Mouse (Mus musculus): ENCODE data around the gene Nktr. TPM values are rescaled to one million over a fixed set of nuclear protein-coding genes. Genes with fewer than 3 reads are reported as not detected.

The Nktr gene
- total RNA-seq, 2 experiments from 2014 or later: 30.0 to 30.1 TPM

DNA sequence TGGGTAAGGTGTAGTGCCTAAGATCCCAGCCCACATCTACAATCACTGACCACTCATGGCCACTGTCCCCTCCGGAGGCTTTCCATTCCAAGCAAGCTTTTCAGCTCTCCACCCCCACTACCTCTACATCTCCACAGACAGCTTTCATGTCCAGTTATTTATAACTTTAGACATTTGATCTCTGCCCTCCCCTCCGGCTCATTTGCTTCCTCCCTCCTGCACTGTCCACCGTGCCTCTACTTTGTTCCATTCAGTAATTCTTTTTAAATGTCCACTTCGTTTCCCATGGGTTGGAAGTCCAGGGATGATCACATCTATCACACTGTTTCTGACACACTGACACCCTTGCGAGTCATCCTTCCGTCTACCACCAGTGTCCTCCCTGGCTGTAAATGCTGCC is 11.2 kb upstream of the Nktr start:
- no peak for DNase-seq

DNA sequence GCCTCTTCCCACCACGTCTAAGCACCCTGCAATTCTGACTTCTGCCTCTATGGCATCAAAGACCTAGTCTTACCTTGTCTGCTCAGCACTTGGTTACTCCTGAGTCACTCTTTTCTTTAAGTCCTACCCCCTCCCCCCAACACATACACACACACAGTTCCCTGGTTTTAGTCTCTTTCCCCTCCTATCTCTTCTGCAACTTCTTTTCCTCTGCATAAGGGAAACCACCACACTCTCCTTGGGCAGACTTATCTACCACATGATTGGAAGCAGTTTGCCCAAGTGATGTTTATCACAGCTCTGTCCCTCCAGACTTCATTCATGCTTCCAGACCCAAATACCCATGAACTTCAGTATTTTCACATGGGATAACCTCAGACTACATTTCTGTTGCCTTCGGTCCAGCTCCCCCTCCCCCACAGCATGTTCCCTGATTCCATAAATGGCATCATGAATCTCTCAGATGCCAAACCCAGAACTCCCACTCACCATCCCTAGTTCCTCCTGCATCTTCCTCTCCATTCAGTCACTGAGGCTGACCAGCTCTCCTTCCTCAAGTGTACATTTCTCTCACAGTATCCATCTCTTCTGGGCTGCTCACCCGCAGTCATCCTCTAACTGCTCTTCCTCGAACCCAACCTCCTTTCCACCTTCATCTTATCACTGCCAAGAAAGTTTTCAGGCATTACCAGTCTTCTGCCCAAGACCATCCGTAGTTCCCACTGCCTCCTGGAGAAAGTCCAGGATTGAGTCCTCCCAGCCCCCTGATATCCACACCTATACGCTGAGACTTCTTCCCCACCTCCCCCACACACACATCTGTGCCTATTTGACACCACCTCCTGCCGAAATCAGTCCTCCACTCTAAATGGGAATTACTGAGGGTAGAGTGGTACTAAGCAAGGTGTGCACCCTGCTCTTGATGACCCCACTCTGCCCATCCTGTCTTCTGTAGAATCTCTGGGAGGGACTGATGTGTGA is 10.2 kb upstream of the Nktr start:
- DNase-seq: no peak

DNA sequence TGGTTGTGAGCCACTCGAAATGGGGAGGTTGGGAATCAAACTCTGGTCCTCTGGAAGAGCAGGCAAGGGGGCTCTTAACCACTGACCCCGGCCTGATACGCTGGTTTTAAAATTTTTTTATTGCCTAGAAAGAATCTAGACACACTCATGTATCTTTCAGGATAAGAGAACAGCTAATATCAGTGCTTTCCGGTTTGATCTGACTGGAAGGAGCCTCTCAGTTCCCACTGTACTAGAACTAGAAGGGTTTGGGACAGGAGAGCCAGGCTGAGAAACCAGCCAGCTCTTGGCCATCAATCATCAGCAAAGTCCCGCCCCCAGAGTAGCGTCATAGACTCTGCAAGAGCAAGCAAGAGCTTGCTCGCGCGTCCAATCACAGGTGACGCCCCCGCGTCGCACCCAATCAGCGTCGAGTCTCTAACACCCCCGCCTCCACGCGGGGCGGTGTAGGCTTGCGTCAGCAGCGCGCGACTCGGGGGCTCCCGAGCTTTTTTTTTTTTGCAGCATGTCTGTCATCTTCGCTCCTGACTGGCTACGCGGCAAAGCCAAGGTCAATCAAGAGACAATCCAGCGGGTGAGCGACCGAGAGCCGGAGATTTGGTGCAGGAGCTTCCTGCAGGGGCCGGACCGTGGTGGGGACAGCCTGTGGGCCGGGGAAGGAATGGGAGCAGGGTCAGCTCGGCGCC is 8.9 kb upstream of the Nktr start, which contains the start of gene Ss18l2:
Ss18l2 (plus strand) TSS at position 432 of the 686 bp plus-strand sequence.
- DNase-seq: peak; percentile 98

DNA sequence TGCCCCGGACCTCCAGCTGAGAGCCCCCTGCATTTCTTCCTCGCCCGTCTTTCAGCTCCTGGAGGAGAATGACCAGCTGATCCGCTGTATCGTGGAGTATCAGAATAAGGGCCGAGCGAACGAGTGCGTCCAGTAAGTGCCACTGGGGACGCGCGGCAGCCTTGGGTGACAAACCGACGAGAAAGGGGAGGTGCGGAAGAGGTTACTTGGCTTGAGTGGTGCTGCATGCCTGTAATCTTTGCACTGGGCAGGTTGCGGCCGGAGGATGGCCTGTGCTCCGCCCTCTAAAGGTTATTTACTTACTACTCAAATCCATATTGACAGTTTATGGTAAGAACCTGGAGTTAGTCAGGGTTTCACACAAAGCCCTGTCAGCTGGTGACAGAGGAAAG is 8.4 kb upstream of the Nktr start:
- DNase-seq: no peak

DNA sequence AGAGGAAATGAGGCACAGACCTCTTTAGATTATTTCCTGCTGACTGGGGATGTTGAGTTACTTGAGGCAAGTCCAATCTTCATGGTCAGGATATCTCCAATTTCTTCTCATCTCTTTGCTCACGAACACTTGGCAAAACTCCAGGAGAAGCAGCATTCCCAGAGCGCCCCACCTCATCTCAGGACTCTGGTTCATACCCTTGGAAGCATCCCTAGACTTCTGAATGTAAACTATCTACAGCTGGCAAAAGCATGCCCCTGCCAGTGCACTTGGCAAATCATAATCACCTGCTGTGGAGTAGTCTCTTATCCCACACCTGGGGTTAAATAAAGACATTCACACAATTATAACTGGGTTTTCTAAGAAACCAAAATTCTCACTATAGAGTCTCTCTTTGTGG is 1.9 kb upstream of the Nktr start:
- no peak for DNase-seq

DNA sequence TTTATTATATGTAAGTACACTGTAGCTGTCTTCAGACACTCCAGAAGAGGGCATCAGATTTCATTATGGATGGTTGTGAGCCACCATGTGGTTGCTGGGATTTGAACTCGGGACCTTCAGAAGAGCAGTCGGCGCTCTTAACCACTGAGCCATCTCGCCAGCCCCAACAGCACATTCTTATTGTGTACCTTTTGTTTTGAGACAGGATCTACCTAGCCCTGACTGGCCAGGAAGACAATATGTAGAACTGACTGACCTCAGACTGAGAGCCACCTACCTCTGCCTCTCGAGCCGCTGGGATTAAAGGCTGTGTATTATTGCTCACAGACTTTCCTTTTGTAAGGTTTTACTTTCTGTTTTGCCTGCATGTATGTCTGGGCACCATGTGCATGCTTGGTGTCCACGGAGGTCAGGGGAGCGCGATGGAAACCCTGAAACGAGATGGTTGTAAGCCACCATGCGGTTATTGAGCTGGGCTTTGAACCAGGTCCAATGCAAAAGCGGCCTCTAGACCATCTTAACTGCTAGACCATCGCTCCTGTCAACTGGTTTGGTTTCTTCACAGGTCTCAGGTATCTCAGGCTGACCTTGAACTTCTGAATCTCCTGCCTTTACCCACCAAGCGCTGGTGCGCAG is 781 bp upstream of the Nktr start:
- peak; percentile 22 for DNase-seq

DNA sequence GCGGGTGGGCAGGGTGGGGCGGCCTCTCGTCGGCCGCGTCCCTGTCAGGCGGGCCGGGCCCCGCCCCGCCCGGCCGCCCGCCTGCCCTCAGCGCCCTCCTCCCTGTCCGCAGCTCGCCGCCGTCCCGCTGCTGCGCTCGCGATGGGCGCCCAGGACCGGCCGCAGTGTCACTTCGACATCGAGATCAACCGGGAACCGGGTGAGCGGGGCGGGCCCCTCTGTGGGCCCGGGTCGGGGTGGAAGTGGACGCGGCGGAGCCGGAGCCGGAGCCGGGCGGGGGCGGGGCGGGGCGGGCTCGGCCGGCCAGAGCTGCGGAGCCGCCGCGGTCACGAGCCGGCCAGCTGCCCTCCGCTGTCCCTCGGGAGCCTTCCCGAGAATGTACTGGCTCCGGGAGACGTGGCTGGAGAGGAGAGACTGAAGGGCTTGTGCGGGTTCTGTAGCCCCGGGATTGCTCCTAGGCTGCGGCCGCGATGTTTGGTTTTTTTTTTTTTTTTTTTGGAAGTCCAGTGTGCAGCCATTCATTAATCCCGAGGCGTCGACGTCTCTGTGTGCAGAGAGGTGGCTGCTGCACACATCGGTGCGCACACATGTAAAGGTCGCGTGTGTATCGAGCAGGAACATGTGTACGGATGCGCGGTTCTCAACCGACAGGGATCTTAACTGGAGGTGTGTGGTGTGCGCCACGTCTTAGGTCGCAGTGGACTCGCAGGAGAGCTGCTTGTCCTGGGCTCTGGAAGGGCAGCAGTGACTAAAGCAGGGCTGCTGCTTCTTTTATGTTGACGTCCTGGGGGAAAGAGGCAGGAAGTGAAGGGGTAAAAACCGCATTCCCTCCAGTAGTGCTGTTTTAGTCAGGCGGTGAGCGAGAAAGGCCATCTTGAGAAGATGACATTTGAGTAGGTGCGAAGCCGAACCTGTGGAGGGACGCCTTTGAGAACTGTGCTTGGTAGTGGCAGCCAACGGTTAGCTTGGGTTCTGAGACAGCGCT is 670 bp downstream of the Nktr start:
- no peak for DNase-seq

DNA sequence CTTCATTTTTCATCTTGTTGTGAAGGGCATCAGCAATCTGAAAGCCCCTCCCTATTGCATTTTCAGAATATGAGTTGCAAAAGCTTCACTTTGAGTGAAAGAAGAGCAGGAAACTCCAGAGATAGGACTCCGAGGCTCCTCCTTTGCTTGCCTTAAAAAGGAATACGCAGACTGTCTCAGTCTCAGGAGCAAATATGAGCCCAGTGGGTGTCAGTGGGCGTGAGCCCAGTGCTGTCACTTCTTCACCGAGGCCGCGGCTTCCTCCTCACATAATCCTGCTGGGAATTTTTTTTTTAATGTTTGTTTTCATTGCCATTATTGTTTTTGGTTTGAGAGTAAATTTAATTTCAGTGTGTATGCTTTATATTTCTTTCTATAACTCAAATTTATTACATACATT is 21.5 kb downstream of the Nktr start:
- DNase-seq: no peak

DNA sequence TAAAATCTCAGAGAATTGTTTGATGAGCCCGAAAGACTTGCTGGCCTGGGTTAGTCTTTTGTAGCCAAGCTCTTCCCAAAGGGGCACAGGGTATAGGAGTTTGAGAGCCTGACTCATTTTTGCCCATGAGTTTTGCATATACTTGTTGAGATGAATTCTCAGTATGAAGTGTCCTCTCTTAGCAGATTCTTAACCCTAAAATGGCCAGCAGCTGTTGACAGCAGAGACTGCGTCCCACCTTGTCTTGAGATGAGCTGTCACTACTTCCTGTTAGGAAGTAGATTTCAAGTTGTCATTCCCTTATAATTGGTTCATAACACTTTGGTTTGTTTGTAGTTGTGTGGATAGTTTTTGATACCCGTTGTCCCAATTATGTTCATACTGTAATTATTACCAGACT is 22.2 kb downstream of the Nktr start:
- DNase-seq: no peak

DNA sequence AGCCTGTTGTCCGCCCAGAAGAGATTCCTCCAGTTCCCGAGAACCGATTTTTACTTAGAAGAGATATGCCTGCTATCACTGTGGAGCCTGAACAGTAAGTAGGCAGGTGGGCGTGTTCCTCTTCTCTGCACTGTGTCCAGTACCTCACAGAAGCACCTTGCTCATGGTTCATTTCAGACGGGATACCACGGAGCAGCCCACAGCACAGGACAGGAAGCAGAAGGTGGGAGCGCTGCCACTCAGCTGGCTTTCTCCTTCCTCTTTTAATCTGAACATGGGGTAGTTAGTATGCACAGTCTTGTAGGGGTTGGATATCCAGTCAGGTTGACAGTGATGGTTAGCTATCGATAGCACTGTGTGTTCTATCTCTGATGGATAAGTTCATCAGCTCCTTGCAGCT is 25.1 kb downstream of the Nktr start:
- no peak for DNase-seq

DNA sequence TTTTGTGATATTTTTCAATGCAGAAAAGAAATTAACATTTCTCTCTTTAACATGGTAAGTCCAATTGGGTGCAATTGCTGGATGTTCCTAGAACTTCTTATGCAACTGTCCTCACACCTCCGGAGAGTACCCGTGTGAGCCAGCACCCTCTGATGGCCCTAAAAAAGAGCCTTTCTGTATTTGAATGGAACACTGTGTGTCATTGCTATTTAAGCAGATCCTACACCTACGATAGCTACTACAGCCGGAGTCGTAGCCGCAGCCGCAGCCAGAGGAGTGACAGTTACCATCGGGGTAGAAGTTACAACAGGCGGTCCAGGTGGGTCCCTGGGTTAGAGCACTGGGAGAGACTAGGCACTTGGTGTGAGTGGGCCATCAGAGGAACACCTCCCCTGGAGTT is 33.8 kb downstream of the Nktr start:
- no peak for DNase-seq

DNA sequence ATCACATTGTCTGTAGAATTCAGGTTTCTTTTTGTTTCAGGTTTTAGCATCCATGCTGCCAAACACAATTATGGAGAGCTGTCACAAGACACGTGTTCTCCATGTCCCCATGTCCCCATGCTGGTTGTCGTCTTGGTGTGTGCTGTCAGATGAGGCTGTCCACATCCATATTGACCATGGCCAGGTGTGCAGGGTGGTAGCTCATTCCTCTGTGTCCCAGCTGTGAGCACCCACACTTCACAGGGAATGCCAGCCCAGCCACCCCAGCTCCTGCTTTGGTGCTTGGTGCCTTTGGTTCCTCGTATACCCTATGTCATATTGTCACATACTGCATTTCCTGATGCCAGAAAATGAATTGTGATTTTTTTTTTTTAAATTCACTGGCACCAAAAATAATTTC is 35.7 kb downstream of the Nktr start:
- DNase-seq: no peak

DNA sequence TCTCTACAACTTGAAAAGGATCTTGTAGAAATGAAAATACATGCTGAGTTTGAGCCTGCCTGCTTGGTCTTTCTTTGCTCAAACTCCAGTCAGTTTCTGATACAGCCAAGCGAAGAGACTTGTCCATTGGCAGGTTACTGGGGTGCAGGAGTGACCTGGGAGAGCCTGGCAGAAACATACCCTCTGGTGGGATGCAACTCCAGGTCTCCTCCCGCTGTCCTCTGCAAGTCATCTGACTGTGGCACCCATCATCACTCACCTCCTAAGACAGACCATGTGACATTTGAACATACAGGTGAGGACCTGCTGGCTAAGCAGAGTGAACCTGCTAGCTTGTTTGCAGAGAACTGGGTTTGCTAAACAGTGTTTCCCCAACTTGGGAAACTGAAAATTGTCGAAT is 37.8 kb downstream of the Nktr start:
- DNase-seq: no peak

DNA sequence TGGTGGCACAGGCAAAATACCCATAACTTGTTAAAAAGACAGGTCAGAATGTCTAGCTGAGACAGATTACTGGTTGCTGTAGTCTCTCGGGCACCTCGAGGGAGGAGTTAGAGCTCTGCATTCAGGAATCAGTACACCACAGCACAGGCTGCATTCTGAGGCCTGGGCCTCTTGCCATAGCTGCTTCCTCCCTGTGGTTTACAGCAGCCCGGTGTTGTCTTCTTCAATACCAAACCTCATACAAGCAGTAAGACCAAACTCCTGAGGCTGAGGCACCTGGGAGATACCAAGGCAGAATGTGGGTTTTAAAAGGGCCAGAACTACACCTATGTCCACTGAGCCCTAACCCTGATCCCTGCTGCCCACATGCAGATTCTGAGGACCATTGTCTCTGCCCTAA is 38.5 kb downstream of the Nktr start:
- no peak for DNase-seq

DNA sequence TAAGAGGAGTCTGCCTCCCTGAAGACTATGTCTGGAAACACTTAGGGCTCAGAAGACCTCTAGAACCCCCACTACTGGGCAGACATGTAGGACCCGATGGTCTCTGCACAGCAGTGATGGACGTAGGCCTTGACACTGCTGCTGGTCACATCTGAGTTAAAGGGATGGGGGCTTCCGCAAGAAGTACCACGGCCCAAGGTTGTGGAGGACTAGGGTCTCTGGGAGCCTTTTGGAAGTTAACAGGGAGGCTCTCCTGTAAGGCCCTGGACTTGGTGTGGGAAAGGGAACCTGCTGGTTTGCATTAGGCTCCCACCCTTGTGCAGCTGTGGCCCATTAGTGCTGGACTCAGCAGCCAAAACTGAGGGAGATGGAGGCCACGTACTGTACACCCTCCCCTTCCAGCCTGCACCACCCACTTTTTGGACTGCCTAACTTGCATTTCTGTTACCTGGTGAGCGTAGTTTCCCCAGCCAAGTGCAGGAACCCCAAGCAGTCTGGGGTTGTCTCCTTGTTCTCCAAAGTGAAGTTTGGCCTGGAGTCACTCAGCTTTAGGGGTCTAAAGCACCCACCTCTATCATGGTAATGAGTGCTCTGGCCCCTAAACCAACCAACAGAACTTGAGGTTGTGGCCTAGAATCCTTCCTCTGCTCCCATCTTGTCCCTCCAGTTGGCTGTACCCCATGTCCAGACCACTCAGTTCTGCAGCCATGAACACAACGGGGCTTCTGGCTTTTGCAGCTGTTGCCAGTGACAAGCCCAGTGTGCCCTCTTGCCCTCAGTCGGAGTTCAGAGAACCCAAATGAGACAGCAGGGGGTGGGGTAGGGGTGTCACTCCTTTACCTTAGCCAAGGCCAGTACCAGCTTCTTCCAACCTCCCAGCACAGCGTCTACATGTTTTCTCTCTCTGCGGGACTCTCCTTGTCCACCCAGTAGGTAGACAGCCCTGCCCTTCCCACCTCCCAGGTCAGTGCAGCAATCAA is 39.2 kb downstream of the Nktr start:
- DNase-seq: peak; percentile 63

DNA sequence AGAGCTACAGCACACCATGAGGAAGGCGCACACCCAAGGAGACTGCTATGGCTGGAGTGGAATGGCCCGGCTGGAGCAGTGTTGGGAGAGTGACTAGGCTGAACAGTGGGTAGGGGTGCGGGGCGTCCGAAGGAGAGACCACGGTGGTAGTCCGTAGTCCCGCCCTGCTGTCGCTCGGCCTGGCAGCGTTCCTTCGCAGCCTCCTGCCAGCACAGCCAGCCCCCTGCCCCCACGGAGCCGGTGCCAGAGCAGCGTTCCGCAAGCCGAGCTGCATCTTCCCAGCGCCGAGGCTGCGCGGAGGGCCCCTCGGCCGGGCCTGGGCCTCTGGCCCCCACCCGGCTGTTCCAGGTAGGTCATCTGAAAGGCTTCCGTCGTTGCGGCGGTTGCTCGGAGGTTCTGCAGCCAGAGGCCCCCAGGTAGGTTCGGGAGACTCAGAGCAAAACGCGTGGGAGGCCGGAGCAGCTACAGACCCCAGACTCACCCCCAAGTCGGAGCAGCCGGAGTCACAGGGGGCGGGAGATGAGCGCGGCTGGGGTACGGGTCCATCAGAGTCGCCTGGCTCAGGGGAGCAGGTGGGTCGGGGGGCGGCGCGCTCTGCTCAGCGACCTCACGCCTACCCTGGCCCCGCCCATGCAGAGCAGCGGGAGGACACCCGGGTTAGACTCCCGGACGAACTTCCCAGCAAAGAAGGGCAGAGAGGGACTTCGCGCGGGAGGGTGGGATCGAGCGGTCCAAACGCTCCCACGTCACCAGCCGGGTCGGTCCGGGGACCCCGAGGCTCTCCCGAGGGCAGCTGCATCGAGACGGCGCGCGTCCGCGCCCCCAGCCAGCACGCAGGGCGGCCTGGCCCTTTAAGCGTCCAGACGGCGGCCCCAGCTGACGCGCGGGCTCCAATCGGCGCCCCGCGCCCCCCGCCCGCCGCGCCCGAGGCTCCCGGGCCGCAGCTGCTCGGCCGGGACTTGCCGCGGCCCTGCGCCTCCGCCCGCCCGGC is 40.4 kb downstream of the Nktr start, which contains the start of gene Zfp651:
Zfp651 (plus strand) TSS at position 240 of the 991 bp plus-strand sequence.
- DNase-seq: peak; percentile 73

DNA sequence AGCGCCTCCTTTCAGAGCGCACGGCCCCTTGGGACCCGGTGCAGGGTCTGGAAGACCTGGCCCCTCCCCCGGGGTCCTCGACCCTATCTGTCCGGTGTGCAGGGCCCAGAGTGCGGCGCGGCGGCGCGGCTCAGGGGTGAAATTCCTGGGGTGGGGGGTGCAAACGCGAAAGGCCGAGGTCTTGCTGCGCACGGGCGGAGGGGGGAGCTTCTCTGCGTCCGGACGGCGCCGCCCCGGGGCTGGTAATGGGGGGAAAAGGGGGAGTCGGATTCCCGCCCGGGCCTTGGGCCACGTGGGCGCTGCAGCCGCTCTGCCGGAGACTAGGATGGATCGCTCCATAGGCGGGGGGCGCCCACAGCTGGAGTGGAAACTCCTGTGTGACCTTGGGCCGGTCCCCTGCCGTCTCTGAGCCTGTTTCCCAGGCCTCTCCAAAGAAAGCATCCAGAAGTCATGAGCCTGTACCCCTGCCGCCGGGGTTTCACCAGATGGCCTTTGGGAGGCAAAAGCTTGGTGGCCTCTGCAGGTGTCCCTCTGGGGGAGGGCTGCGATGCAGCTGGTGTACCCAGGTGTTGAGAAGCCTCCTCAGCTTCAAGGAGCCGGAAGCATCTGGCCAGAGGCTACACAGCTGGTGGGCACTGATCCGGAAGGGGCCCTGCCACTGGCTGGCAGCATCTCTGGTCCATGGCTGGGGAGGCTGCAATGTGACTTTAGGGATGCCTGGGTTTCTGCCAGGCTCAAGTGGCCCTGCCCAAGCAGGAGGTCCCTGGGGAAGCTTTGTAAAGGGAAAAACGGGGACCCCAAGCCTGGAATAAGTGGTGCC is 41.5 kb downstream of the Nktr start:
- peak; percentile 81 for DNase-seq

DNA sequence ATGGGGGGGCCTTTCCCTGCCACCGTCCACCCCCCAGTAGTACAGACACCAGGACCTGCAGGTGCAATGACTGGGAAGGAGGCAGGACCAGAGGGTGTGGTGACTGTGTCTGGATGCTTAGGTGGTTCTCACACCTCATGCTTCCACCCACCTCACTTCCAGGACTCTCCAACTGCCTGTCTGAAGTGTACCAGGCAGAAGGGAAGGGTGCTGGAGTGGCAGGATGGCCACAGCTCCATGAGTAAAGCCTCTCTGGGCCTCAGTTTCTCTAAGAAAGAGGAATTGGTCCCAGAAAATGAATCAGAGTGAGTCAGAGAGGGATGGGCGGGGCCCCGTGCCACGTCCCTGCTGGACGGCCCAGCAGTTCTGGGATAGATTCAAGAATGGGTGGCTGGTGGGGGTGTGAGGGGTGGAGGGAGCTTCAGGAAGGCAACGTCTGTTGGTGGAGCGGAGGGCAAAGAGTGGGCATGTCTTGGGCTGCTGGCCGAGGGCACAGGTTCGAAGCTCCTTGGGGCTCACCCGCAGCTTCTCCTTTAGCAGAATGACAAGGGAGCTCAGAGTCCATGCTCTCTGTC is 42.2 kb downstream of the Nktr start:
- DNase-seq: no peak

All from gastrocnemius, postnatal 25 days (tissue).